15 mouse cellular contexts compared by ENCODE assay signal in the genomic region with DNA sequence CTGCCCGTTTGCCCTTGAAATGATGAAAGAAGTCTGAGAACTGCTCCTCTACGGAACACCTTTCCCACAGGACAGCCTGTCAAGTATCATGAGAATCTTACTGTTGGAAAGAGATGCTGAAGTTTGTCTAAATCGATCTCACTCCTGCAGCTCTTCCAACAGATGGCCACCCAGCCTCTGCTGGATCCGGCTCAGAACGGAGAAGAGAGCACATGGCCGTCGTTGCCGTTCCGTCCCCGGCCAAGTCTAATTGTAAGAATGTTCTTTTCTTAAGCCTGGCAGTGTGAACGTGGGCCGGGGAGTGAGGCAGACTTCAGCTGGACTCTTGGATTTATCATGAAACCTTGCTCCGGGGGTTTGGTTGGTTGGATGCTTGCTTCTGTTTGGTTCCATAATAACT.
A peak's percentile ranks its signal among the peaks of the same experiment; 100 is the strongest.
DNase-seq lines count a peak whose midpoint lies in the region; ATAC-seq lines count a peak whose summit lies in the region.
"Had no signal": no experiment of that assay in that cellular context is flagged by ENCODE, and none has a peak within 500 bp of the region (broad histone marks: within the 10 kb centered on the region; RNA-seq: fewer than 3 reads in every experiment).

No protein-coding gene starts in this region.

- no peaks in the 10 kb centered on the region for H3K9me3 ChIP-seq in kidney, embryonic 15.5 days (replicated peaks)
- H3K9me3 ChIP-seq: G1E; limb, embryonic 10.5 days had no signal

- peak; percentile 9 to 12 for DNase-seq in cerebellum, postnatal 25 days
- DNase-seq in cerebellum, adult 9-11 months = no peak
- peak; percentile 49 to 70 for DNase-seq in frontal cortex, adult 2 months (ENCODE audit: extremely low spot score in 1 of 2, low spot score in 1 of 2)
- peak; percentile 51 to 60 for DNase-seq in layer of hippocampus, postnatal 36 days
- DNase-seq in right cerebral cortex, adult 2 months (ENCODE audit: low spot score in 2 of 2) = peak; percentile 61 to 65
- DNase-seq in liver = no peak
- no peak for DNase-seq in adrenal gland, adult 18-20 months (ENCODE audit: low spot score in 2 of 2)
- DNase-seq: gastrocnemius, postnatal 36 days; heart, postnatal 10 days; thymus, adult 2 months had no signal

- no peaks in the 10 kb centered on the region for H3K4me1 ChIP-seq in kidney, embryonic 15.5 days
- H3K4me1 ChIP-seq: limb, embryonic 10.5 days had no signal

- H3K27ac ChIP-seq in kidney, embryonic 15.5 days = no peak overlapping the region
- H3K27ac ChIP-seq: limb, embryonic 10.5 days had no signal

- H3K36me3 ChIP-seq in kidney, embryonic 15.5 days = no peaks in the 10 kb centered on the region
- H3K36me3 ChIP-seq: G1E; limb, embryonic 10.5 days had no signal

- no peak overlapping the region for H3K9ac ChIP-seq in kidney, embryonic 15.5 days

- no peak overlapping the region for H3K4me2 ChIP-seq in kidney, embryonic 15.5 days

- no peak overlapping the region for H3K4me3 ChIP-seq in kidney, embryonic 15.5 days (replicated peaks)
- H3K4me3 ChIP-seq: limb, embryonic 10.5 days; megakaryocyte, embryonic 14.5 days; myocyte had no signal

- no peaks in the 10 kb centered on the region for H3K27me3 ChIP-seq in kidney, embryonic 15.5 days

- 93% methylated on average over 13 of the region's 13 CpGs for WGBS in kidney, embryonic 15.5 days

- no peak for ATAC-seq in kidney, embryonic 15.5 days (replicated peaks; ENCODE audit: low FRiP score)

Comparison
In these comparisons a context has a peak if more than half of its experiments do, and no peak if none do; other contexts are left out.
1. DNase-seq: peak in cerebellum, postnatal 25 days (2 of 2), frontal cortex, adult 2 months (2 of 2), layer of hippocampus, postnatal 36 days (2 of 2) and right cerebral cortex, adult 2 months (2 of 2); none in cerebellum, adult 9-11 months (single experiment), liver (single experiment) and adrenal gland, adult 18-20 months (0 of 2).